Mouse (Mus musculus): Measurements from ENCODE around the gene Psmf1. TPM values are rescaled to one million over a fixed set of nuclear protein-coding genes. Genes with fewer than 3 reads are reported as not detected.

The Psmf1 gene
- polyA plus RNA-seq, 1 experiment from 2014 or later: 39.0 TPM

GRCm38 (mm10) chr2:151670026-151670967, 73.7 kb downstream of the Psmf1 start:
- Histone ChIP-seq H3K4me1 (0 out of 2 replicates have a peak, but pooled peaks cover 5% of the 10 kb centered on the region), H3K27me3 (replicated peaks) (0 out of 2 replicates have a peak, but pooled peaks cover 3% of the 10 kb centered on the region), H3K4me3 (replicated peaks) (no peak overlapping the region), H3K36me3 (no peaks in the 10 kb centered on the region), H3K27ac (no peak overlapping the region), H3K4me2 (peak overlapping the region; percentile 17; the same call in 1 of the 2 replicates), H3K9me3 (no peaks in the 10 kb centered on the region), H3K9ac (no peak overlapping the region)
- peak; percentile 43; the same call in 1 of the 2 replicates for ATAC-seq (ENCODE audit: insufficient read depth, low FRiP score, low read depth)
- WGBS: 35% methylated on average over 48 of the region's 48 CpGs

GRCm38 (mm10) chr2:151668433-151668832, 75.6 kb downstream of the Psmf1 start, which contains the start of gene Rad21l:
Rad21l (minus strand) TSS chr2:151668533.
- Histone ChIP-seq H3K27ac (no peak within 1 kb of the TSS), H3K4me2 (no peak within 1 kb of the TSS), H3K9me3 (no peaks in the 10 kb centered on the region), H3K4me3 (replicated peaks) (no peak within 1 kb of the TSS), H3K9ac (no peak within 1 kb of the TSS), H3K36me3 (no peaks in the 10 kb centered on the region), H3K4me1 (0 out of 2 replicates have a peak, but pooled peaks cover 5% of the 10 kb centered on the region), H3K27me3 (replicated peaks) (0 out of 2 replicates have a peak, but pooled peaks cover 3% of the 10 kb centered on the region)
- 72% methylated on average over 3 of the region's 3 CpGs for WGBS
- ATAC-seq (ENCODE audit: insufficient read depth, low FRiP score, low read depth): no peak

Other genes with a start within 250 kb of the Psmf1 start
- 586 and 594 TPM in 2 replicates for gene Fkbp1a, start 201.7 kb downstream of the Psmf1 start, polyA plus RNA-seq (2015; fragmentation: Nextera tagmentation; extraction: Ambion mirVana)
- 19.2 and 19.3 TPM in 2 replicates for gene Sdcbp2, start 171.6 kb downstream of the Psmf1 start, polyA plus RNA-seq (2015; fragmentation: Nextera tagmentation; extraction: Ambion mirVana)
- 1.2 and 1.7 TPM in 2 replicates for gene Snph, start 111.6 kb downstream of the Psmf1 start, polyA plus RNA-seq (2015; fragmentation: Nextera tagmentation; extraction: Ambion mirVana)
- gene Rad21l, start 75.7 kb downstream of the Psmf1 start, polyA plus RNA-seq (2015; fragmentation: Nextera tagmentation; extraction: Ambion mirVana): not detected in 2 replicates
- gene Tmem74b, start 42.2 kb downstream of the Psmf1 start, polyA plus RNA-seq (2015; fragmentation: Nextera tagmentation; extraction: Ambion mirVana): 1.4 and 1.6 TPM in 2 replicates
- gene Rspo4, start 98.7 kb upstream of the Psmf1 start, polyA plus RNA-seq (2015; fragmentation: Nextera tagmentation; extraction: Ambion mirVana): 0.06 and 0.26 TPM in 2 replicates
- gene Angpt4, start 167.0 kb upstream of the Psmf1 start, polyA plus RNA-seq (2015; fragmentation: Nextera tagmentation; extraction: Ambion mirVana): 0.76 and 0.77 TPM in 2 replicates
- gene Fam110a, start 236.0 kb upstream of the Psmf1 start, polyA plus RNA-seq (2015; fragmentation: Nextera tagmentation; extraction: Ambion mirVana): 26.8 TPM in 2 replicates